Mouse (Mus musculus) limb, embryonic 14.5 days (tissue): Measurements from ENCODE around the gene Gramd1a. TPM values are rescaled to one million over a fixed set of nuclear protein-coding genes. Genes with fewer than 3 reads are reported as not detected.

ENCODE experiments used
- ATAC-seq: fragments of 200-750 bp; cut with Nextera tagmentation; 2 replicates; pipeline ENCODE4 v1.8.0; 2017; ENCODE audit warnings: low read depth, moderate number of reproducible peaks, moderate TSS enrichment; ENCODE audit not compliant: low FRiP score
- DNase-seq: peaks from one replicate; pipeline ENCODE4 v3.0.0-alpha.2; 2015; ENCODE audit warnings: low spot score
- H3K27ac ChIP-seq: fragments of 300-500 bp; sonication (generic); replicated peaks from 2 replicates; pipeline ENCODE4 v1.5.1; 2014; ENCODE audit warnings: low read depth, mild to moderate bottlenecking, low read length, moderate library complexity, mixed read lengths
- H3K27me3 ChIP-seq: fragments of 300-500 bp; sonication (generic); 2 replicates; pipeline ENCODE4 v1.6.1; 2014; ENCODE audit warnings: low read length, mixed read lengths; ENCODE audit not compliant: control insufficient read depth, insufficient read depth
- H3K36me3 ChIP-seq: fragments of 300-500 bp; sonication (generic); 2 replicates; pipeline ENCODE4 v1.6.1; 2014; ENCODE audit warnings: mild to moderate bottlenecking, low read length, moderate library complexity, mixed read lengths; ENCODE audit not compliant: control insufficient read depth, insufficient read depth
- H3K4me1 ChIP-seq: fragments of 300-500 bp; sonication (generic); 2 replicates; pipeline ENCODE4 v1.6.1; 2014; ENCODE audit warnings: antibody characterized with exemption, low read length, mixed read lengths; ENCODE audit not compliant: control insufficient read depth, insufficient read depth
- H3K4me2 ChIP-seq: fragments of 300-500 bp; sonication (generic); replicated peaks from 2 replicates; pipeline ENCODE4 v1.6.1; 2014; ENCODE audit warnings: low read depth, mild to moderate bottlenecking, low read length, moderate library complexity; ENCODE audit not compliant: severe bottlenecking
- H3K4me3 ChIP-seq: fragments of 300-500 bp; sonication (generic); replicated peaks from 2 replicates; pipeline ENCODE4 v1.5.1; 2014; ENCODE audit warnings: low read length
- H3K9ac ChIP-seq: fragments of 300-500 bp; sonication (generic); 2 replicates; pipeline ENCODE4 v1.6.1; 2014; ENCODE audit warnings: mild to moderate bottlenecking, low read depth, low read length, moderate library complexity; ENCODE audit not compliant: severe bottlenecking
- H3K9me3 ChIP-seq: fragments of 300-500 bp; sonication (generic); 2 replicates; pipeline ENCODE4 v1.6.1; 2016; ENCODE audit warnings: low read length; ENCODE audit not compliant: control insufficient read depth
- POLR2A ChIP-seq: fragments of 200-500 bp; IDR thresholded peaks from 2 replicates; pipeline ENCODE4 v1.8.0; 2012; ENCODE audit warnings: inconsistent platforms, mild to moderate bottlenecking, moderate library complexity, borderline replicate concordance; ENCODE audit not compliant: insufficient read depth, insufficient read length; ENCODE audit errors: extremely low read depth
- WGBS: fragments of 180-500 bp; shearing (Covaris S2); extraction: QIAGEN DNeasy Blood & Tissue Kit; methylation state at CpG from one replicate; pipeline ENCODE4 v1.1.7; 2014; 5-methylcytosine and 5-hydroxymethylcytosine counted together
- polyA plus RNA-seq, 2 experiments: library from polyadenylated mRNA; depleted of rRNA in 1 of 2; stranded (reverse) in 1 of 2; unstranded in 1 of 2; fragments of >200 nt; fragmentation: Nextera tagmentation in 1 of 2; extraction: Ambion mirVana in 1 of 2; gene quantifications; 2 replicates each; pipeline versions ENCODE4 v1.2.1 to v1.2.3; 2012 to 2014

The Gramd1a gene
- polyA plus RNA-seq, 2 experiments = 59.8 to 157 TPM

- no peak for ATAC-seq
- H3K4me3 ChIP-seq = no peak overlapping the region
- H3K27me3 ChIP-seq = no peaks in the 10 kb centered on the region
- H3K4me1 ChIP-seq = no peaks in the 10 kb centered on the region
- H3K4me2 ChIP-seq = no peak overlapping the region
- TF ChIP-seq POLR2A = no peak
- H3K27ac ChIP-seq = no peak overlapping the region
- no peaks in the 10 kb centered on the region for H3K36me3 ChIP-seq
- H3K9ac ChIP-seq = no peak overlapping the region
- no peak for DNase-seq
- 83% methylated on average over 3 of the region's 3 CpGs for WGBS
- H3K9me3 ChIP-seq = no peaks in the 10 kb centered on the region
These were observed 19.4 kb upstream of the Gramd1a start for GRCm38 (mm10) chr7:31175096-31175495.

GRCm38 (mm10) chr7:31174466-31174865 lies 18.8 kb upstream of the Gramd1a start:
- no peak for TF ChIP-seq POLR2A
- no peak overlapping the region for H3K4me2 ChIP-seq
- ATAC-seq (no peak), DNase-seq (no peak)
- no peaks in the 10 kb centered on the region for H3K27me3 ChIP-seq
- no peak overlapping the region for H3K9ac ChIP-seq
- no peaks in the 10 kb centered on the region for H3K9me3 ChIP-seq
- no peaks in the 10 kb centered on the region for H3K4me1 ChIP-seq
- H3K4me3 ChIP-seq = no peak overlapping the region
- WGBS = 70% methylated on average over 8 of the region's 8 CpGs
- no peak overlapping the region for H3K27ac ChIP-seq
- H3K36me3 ChIP-seq = no peaks in the 10 kb centered on the region

- Histone ChIP-seq H3K4me1 (no peaks in the 10 kb centered on the region), H3K4me2 (no peak overlapping the region), H3K9ac (no peak overlapping the region), H3K36me3 (no peaks in the 10 kb centered on the region), H3K4me3 (no peak overlapping the region), H3K27ac (no peak overlapping the region), H3K9me3 (no peaks in the 10 kb centered on the region), H3K27me3 (no peaks in the 10 kb centered on the region)
- no peak for TF ChIP-seq POLR2A
- WGBS = 17% methylated on average over 2 of the region's 2 CpGs
- ATAC-seq (no peak), DNase-seq (no peak)
These were observed 16.5 kb upstream of the Gramd1a start for GRCm38 (mm10) chr7:31172238-31172637.

- Histone ChIP-seq H3K4me3 (no peak overlapping the region), H3K4me2 (no peak overlapping the region), H3K27me3 (no peaks in the 10 kb centered on the region), H3K4me1 (no peaks in the 10 kb centered on the region), H3K27ac (no peak overlapping the region), H3K9me3 (no peaks in the 10 kb centered on the region), H3K36me3 (no peaks in the 10 kb centered on the region), H3K9ac (no peak overlapping the region)
- no peak for ATAC-seq
- 94% methylated on average over 9 of the region's 9 CpGs for WGBS
- no peak for TF ChIP-seq POLR2A
- DNase-seq = no peak
These were observed 14.8 kb upstream of the Gramd1a start for GRCm38 (mm10) chr7:31170520-31170919.

- TF ChIP-seq POLR2A = no peak
- Histone ChIP-seq H3K4me3 (no peak overlapping the region), H3K9ac (no peak overlapping the region), H3K36me3 (no peaks in the 10 kb centered on the region), H3K27me3 (no peaks in the 10 kb centered on the region), H3K9me3 (no peaks in the 10 kb centered on the region), H3K4me1 (no peaks in the 10 kb centered on the region), H3K4me2 (no peak overlapping the region), H3K27ac (no peak overlapping the region)
- 59% methylated on average over 8 of the region's 8 CpGs for WGBS
- no peak for ATAC-seq
- no peak for DNase-seq
These were observed 12.7 kb upstream of the Gramd1a start for GRCm38 (mm10) chr7:31168412-31168811.

GRCm38 (mm10) chr7:31164748-31165147 lies 9.1 kb upstream of the Gramd1a start:
- H3K27ac ChIP-seq = no peak overlapping the region
- no peak overlapping the region for H3K4me2 ChIP-seq
- H3K9ac ChIP-seq = no peak overlapping the region
- no peaks in the 10 kb centered on the region for H3K9me3 ChIP-seq
- H3K4me3 ChIP-seq = no peak overlapping the region
- no peaks in the 10 kb centered on the region for H3K27me3 ChIP-seq
- H3K36me3 ChIP-seq = no peaks in the 10 kb centered on the region
- WGBS = 38% methylated on average over 1 of the region's 1 CpGs
- no peak for DNase-seq
- no peak for TF ChIP-seq POLR2A
- no peaks in the 10 kb centered on the region for H3K4me1 ChIP-seq
- no peak for ATAC-seq
